9 mouse cellular contexts compared by ENCODE assay signal in genomic region chr2:146061421-146062300, GRCm38 (mm10).
DNase-seq lines count a peak whose midpoint lies in the region; ATAC-seq and TF ChIP-seq lines count a peak whose summit lies in the region.
"Had no signal": no experiment of that assay in that cellular context is flagged by ENCODE, and none has a peak within 500 bp of the region (broad histone marks: within the 10 kb centered on the region; RNA-seq: fewer than 3 reads in every experiment).

No protein-coding gene starts in this region.

- peaks cover 2% of the 10 kb centered on the region; the same call in 1 of the 2 replicates for H3K4me1 ChIP-seq in lung, embryonic 16.5 days (replicated peaks; ENCODE audit: control insufficient read depth, insufficient read depth, low read length)
- H3K4me1 ChIP-seq in forebrain, embryonic 15.5 days, result peaks cover 51% of the 10 kb centered on the region
- no peaks in the 10 kb centered on the region for H3K4me1 ChIP-seq in stomach, postnatal 0 days (replicated peaks; ENCODE audit: control insufficient read depth, insufficient read depth)

- no peaks in the 10 kb centered on the region for H3K36me3 ChIP-seq in lung, embryonic 16.5 days (ENCODE audit: control insufficient read depth, insufficient read depth, low read length)
- H3K36me3 ChIP-seq in forebrain, embryonic 15.5 days, result no peaks in the 10 kb centered on the region
- no peaks in the 10 kb centered on the region for H3K36me3 ChIP-seq in stomach, postnatal 0 days (ENCODE audit: control insufficient read depth, insufficient read depth, low read length)
- H3K36me3 ChIP-seq: kidney, embryonic 15.5 days had no signal

- ATAC-seq in lung, embryonic 16.5 days (ENCODE audit: low read depth), result no peak
- peak; percentile 54 for ATAC-seq in forebrain, embryonic 15.5 days (replicated peaks)
- peak; percentile 3; the same call in 1 of the 2 replicates for ATAC-seq in megakaryocyte progenitor cell, adult 5-6 weeks (replicated peaks; ENCODE audit: poor library complexity)
- ATAC-seq in stomach, postnatal 0 days (ENCODE audit: low FRiP score, low TSS enrichment), result no peak
- no peak for ATAC-seq in granulocyte monocyte progenitor cell, adult 5-6 weeks (replicated peaks; ENCODE audit: poor library complexity, severe bottlenecking)

- H3K9ac ChIP-seq in lung, embryonic 16.5 days (ENCODE audit: low read length), result no peak overlapping the region
- no peak overlapping the region for H3K9ac ChIP-seq in forebrain, embryonic 15.5 days (replicated peaks)
- no peak overlapping the region for H3K9ac ChIP-seq in stomach, postnatal 0 days (ENCODE audit: low read length)
- H3K9ac ChIP-seq: kidney, embryonic 15.5 days had no signal

- H3K27me3 ChIP-seq in lung, embryonic 16.5 days (ENCODE audit: control insufficient read depth, insufficient read depth, low read depth, low read length), result no peaks in the 10 kb centered on the region
- H3K27me3 ChIP-seq in forebrain, embryonic 15.5 days, result no peaks in the 10 kb centered on the region
- H3K27me3 ChIP-seq in stomach, postnatal 0 days (ENCODE audit: control insufficient read depth, insufficient read depth, low read length), result no peaks in the 10 kb centered on the region

- WGBS in lung, embryonic 16.5 days, result 55% methylated on average over 16 of the region's 16 CpGs
- WGBS in forebrain, embryonic 15.5 days, result 16% methylated on average over 16 of the region's 16 CpGs
- WGBS in stomach, postnatal 0 days, result 54% methylated on average over 16 of the region's 16 CpGs

- TF ChIP-seq CTCF in stomach, postnatal 0 days (IDR thresholded peaks at IDR 0.05; ENCODE audit: low read depth), result no peak

- peak overlapping the region; percentile 33 for H3K4me3 ChIP-seq in lung, embryonic 16.5 days (ENCODE audit: low read length)
- no peak overlapping the region for H3K4me3 ChIP-seq in forebrain, embryonic 15.5 days
- H3K4me3 ChIP-seq in stomach, postnatal 0 days (ENCODE audit: low read depth, low read length), result no peak overlapping the region
- H3K4me3 ChIP-seq: kidney, embryonic 15.5 days had no signal

- no peak for TF ChIP-seq EP300 in stomach, postnatal 0 days (optimal IDR thresholded peaks at IDR 0.05)

- no peaks in the 10 kb centered on the region for H3K9me3 ChIP-seq in lung, embryonic 16.5 days (ENCODE audit: control insufficient read depth, low read length)
- no peaks in the 10 kb centered on the region for H3K9me3 ChIP-seq in forebrain, embryonic 15.5 days
- no peaks in the 10 kb centered on the region for H3K9me3 ChIP-seq in stomach, postnatal 0 days (ENCODE audit: control insufficient read depth, low read length)
- H3K9me3 ChIP-seq: kidney, embryonic 15.5 days had no signal

- DNase-seq in lung, postnatal 14 days, result no peak
- no peak for DNase-seq in stomach, postnatal 0 days (ENCODE audit: low spot score)
- no peak for DNase-seq in left cerebral cortex, adult 18-20 months (ENCODE audit: low spot score in 2 of 2)
- DNase-seq: lung, adult 18-20 months had no signal

- no peak overlapping the region for H3K27ac ChIP-seq in lung, embryonic 16.5 days (ENCODE audit: low read length)
- H3K27ac ChIP-seq in forebrain, embryonic 15.5 days (replicated peaks), result peak overlapping the region; percentile 5
- H3K27ac ChIP-seq in stomach, postnatal 0 days (replicated peaks), result no peak overlapping the region
- H3K27ac ChIP-seq: kidney, embryonic 15.5 days had no signal

- H3K4me2 ChIP-seq in lung, embryonic 16.5 days (ENCODE audit: low read depth, low read length), result peak overlapping the region; percentile 49
- H3K4me2 ChIP-seq in forebrain, embryonic 15.5 days (replicated peaks), result peak overlapping the region; percentile 30
- peak overlapping the region; percentile 27; the same call in 1 of the 2 replicates for H3K4me2 ChIP-seq in stomach, postnatal 0 days (replicated peaks; ENCODE audit: low read depth)

Comparison
In these comparisons a context has a peak if more than half of its experiments do, and no peak if none do; other contexts are left out.
1. ATAC-seq: peak in forebrain, embryonic 15.5 days (single experiment) and megakaryocyte progenitor cell, adult 5-6 weeks (single experiment); none in lung, embryonic 16.5 days (single experiment), stomach, postnatal 0 days (single experiment) and granulocyte monocyte progenitor cell, adult 5-6 weeks (single experiment).
2. Peak in every context shown above with its lines, with median percentiles within 50 percentile points of each other: H3K4me2 ChIP-seq.